Mouse (Mus musculus) olfactory bulb, adult 2 months (tissue): ENCODE results near the gene Nolc1.

ENCODE experiments used
- CTCF ChIP-seq: fragments of 200-500 bp; IDR thresholded peaks from 2 replicates; pipeline ENCODE4 v1.5.1; 2012; ENCODE audit warnings: low read depth, mild to moderate bottlenecking, low read length, moderate library complexity; ENCODE audit not compliant: insufficient read depth
- POLR2A ChIP-seq: fragments of 200-500 bp; IDR thresholded peaks from 2 replicates; pipeline ENCODE4 v1.6.1; 2012; ENCODE audit warnings: mild to moderate bottlenecking, low read depth, low read length, moderate library complexity; ENCODE audit not compliant: insufficient read depth

DNA sequence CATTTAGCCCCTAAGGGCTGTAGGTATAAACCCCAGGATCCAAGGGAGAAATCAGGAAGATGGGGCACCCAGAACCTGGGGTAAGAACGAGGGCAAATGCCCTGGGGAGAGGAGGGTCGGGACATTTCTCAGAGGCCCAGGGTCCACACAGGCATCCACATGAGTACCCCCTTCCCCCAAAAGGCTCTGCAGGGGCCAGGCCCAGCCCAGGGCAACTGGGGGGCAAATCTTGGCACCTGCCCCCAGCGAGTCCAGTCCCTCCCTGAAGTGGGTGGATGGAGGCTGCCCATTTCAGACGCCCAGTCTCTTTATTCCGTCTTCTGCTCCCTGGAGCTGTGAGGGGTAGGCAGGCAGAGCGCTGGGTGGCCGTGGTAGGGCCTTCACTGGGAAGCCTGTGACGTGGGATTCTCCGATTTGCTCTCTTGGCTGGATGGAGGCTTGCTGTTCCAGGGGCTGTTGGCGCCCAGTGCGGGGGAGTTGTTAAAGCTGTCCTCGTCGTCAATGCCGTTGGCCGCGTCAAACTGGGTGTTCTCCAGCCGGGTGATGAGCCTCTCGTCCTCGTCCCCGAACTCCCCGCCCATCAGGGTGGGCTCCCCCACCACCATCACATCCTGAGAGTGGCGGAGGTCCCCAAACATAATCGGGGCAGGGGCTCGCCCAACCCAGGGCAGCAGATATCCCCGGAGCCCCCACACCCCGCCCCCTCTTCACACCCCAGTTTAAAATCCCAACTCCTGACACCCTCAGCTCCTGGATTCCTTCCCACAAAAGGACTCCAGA, 42.7 kb upstream of the Nolc1 start:
- no peak for TF ChIP-seq CTCF
- TF ChIP-seq POLR2A = no peak
